Mouse (Mus musculus) heart, embryonic 15.5 days (tissue): ENCODE results near the gene Sv2b. TPM values are rescaled to one million over a fixed set of nuclear protein-coding genes. Genes with fewer than 3 reads are reported as not detected.

Experiments
- ATAC-seq: fragments of 200-750 bp; cut with Nextera tagmentation; replicated peaks from 2 replicates; pipeline ENCODE4 v1.8.0; 2017; ENCODE audit warnings: low read depth, moderate TSS enrichment; ENCODE audit not compliant: insufficient number of reproducible peaks, insufficient read depth, low FRiP score
- H3K27ac ChIP-seq: fragments of 300-500 bp; sonication (generic); 2 replicates; pipeline ENCODE4 v1.5.1; 2015; ENCODE audit warnings: mild to moderate bottlenecking, inconsistent platforms
- H3K27me3 ChIP-seq: fragments of 300-500 bp; sonication (generic); 2 replicates; pipeline ENCODE4 v1.6.1; 2015; ENCODE audit warnings: inconsistent platforms
- H3K36me3 ChIP-seq: fragments of 300-500 bp; sonication (generic); 2 replicates; pipeline ENCODE4 v1.6.1; 2015; ENCODE audit warnings: mild to moderate bottlenecking, inconsistent platforms
- H3K4me1 ChIP-seq: fragments of 300-500 bp; sonication (generic); replicated peaks from 2 replicates; pipeline ENCODE4 v1.6.1; 2015; ENCODE audit warnings: inconsistent platforms
- H3K4me2 ChIP-seq: fragments of 300-500 bp; sonication (generic); 2 replicates; pipeline ENCODE4 v1.6.1; 2015; ENCODE audit warnings: inconsistent platforms, mild to moderate bottlenecking, moderate library complexity
- H3K4me3 ChIP-seq: fragments of 300-500 bp; sonication (generic); 2 replicates; pipeline ENCODE4 v1.5.1; 2015; ENCODE audit warnings: mild to moderate bottlenecking, inconsistent platforms
- H3K9ac ChIP-seq: fragments of 300-500 bp; sonication (generic); 2 replicates; pipeline ENCODE4 v1.6.1; 2015; ENCODE audit warnings: mild to moderate bottlenecking, inconsistent platforms
- H3K9me3 ChIP-seq: fragments of 300-500 bp; sonication (generic); replicated peaks from 2 replicates; pipeline ENCODE4 v1.6.1; 2016; ENCODE audit warnings: inconsistent platforms
- WGBS: fragments of 180-500 bp; shearing (Covaris S2); methylation state at CpG from one replicate; pipeline ENCODE4 v1.1.7; 2015; ENCODE audit warnings: mixed read lengths; 5-methylcytosine and 5-hydroxymethylcytosine counted together
- polyA plus RNA-seq: library from polyadenylated mRNA; unstranded; fragments of >200 nt; fragmentation: Nextera tagmentation; extraction: Ambion mirVana; gene quantifications from 2 replicates; pipeline ENCODE4 v1.2.1, GENCODE M21; 2015

Gene Sv2b
- polyA plus RNA-seq, 1 experiment from 2014 or later, result 0.49 TPM

GRCm38 (mm10) chr7:75290554-75290953 is 18.5 kb downstream of the Sv2b start:
- no peak overlapping the region for H3K4me3 ChIP-seq
- 24% methylated on average over 2 of the region's 2 CpGs for WGBS
- no peaks in the 10 kb centered on the region for H3K4me1 ChIP-seq
- H3K27ac ChIP-seq, result no peak overlapping the region
- H3K9me3 ChIP-seq, result no peaks in the 10 kb centered on the region
- no peak overlapping the region for H3K4me2 ChIP-seq
- H3K36me3 ChIP-seq, result no peaks in the 10 kb centered on the region
- no peak overlapping the region for H3K9ac ChIP-seq
- ATAC-seq, result no peak
- H3K27me3 ChIP-seq, result 0 out of 2 replicates have a peak, but pooled peaks cover 3% of the 10 kb centered on the region

- Histone ChIP-seq H3K9ac (no peak overlapping the region), H3K9me3 (no peaks in the 10 kb centered on the region), H3K4me3 (no peak overlapping the region), H3K27me3 (no peaks in the 10 kb centered on the region), H3K4me1 (no peaks in the 10 kb centered on the region), H3K36me3 (no peaks in the 10 kb centered on the region), H3K4me2 (no peak overlapping the region), H3K27ac (no peak overlapping the region)
- ATAC-seq, result no peak
- WGBS, result 84% methylated on average over 6 of the region's 6 CpGs
Measured at GRCm38 (mm10) chr7:75287237-75287636, 21.8 kb downstream of the Sv2b start.

- no peaks in the 10 kb centered on the region for H3K36me3 ChIP-seq
- no peak overlapping the region for H3K27ac ChIP-seq
- 52% methylated on average over 3 of the region's 3 CpGs for WGBS
- no peak overlapping the region for H3K9ac ChIP-seq
- ATAC-seq, result no peak
- H3K4me3 ChIP-seq, result no peak overlapping the region
- no peaks in the 10 kb centered on the region for H3K9me3 ChIP-seq
- no peaks in the 10 kb centered on the region for H3K4me1 ChIP-seq
- no peak overlapping the region for H3K4me2 ChIP-seq
- no peaks in the 10 kb centered on the region for H3K27me3 ChIP-seq
Measured at GRCm38 (mm10) chr7:75282951-75283350, 26.1 kb downstream of the Sv2b start.

- ATAC-seq, result no peak
- Histone ChIP-seq H3K27me3 (no peaks in the 10 kb centered on the region), H3K4me3 (no peak overlapping the region), H3K9ac (no peak overlapping the region), H3K36me3 (no peaks in the 10 kb centered on the region), H3K4me1 (no peaks in the 10 kb centered on the region), H3K9me3 (no peaks in the 10 kb centered on the region), H3K27ac (no peak overlapping the region), H3K4me2 (no peak overlapping the region)
- 74% methylated on average over 3 of the region's 3 CpGs for WGBS
Measured at GRCm38 (mm10) chr7:75282080-75282650, 26.9 kb downstream of the Sv2b start.

GRCm38 (mm10) chr7:75281106-75281505 is 28.0 kb downstream of the Sv2b start:
- no peaks in the 10 kb centered on the region for H3K9me3 ChIP-seq
- no peaks in the 10 kb centered on the region for H3K4me1 ChIP-seq
- no peaks in the 10 kb centered on the region for H3K36me3 ChIP-seq
- no peak overlapping the region for H3K9ac ChIP-seq
- 72% methylated on average over 4 of the region's 4 CpGs for WGBS
- H3K27ac ChIP-seq, result no peak overlapping the region
- no peak overlapping the region for H3K4me2 ChIP-seq
- H3K4me3 ChIP-seq, result no peak overlapping the region
- H3K27me3 ChIP-seq, result no peaks in the 10 kb centered on the region
- no peak for ATAC-seq

- H3K27me3 ChIP-seq, result no peaks in the 10 kb centered on the region
- no peak overlapping the region for H3K4me3 ChIP-seq
- H3K4me2 ChIP-seq, result no peak overlapping the region
- H3K27ac ChIP-seq, result no peak overlapping the region
- no peak overlapping the region for H3K9ac ChIP-seq
- no peaks in the 10 kb centered on the region for H3K36me3 ChIP-seq
- no peak for ATAC-seq
- 29% methylated on average over 3 of the region's 3 CpGs for WGBS
- H3K9me3 ChIP-seq, result no peaks in the 10 kb centered on the region
- no peaks in the 10 kb centered on the region for H3K4me1 ChIP-seq
Measured at GRCm38 (mm10) chr7:75277847-75278246, 31.2 kb downstream of the Sv2b start.

GRCm38 (mm10) chr7:75276739-75277138 is 32.3 kb downstream of the Sv2b start:
- Histone ChIP-seq H3K36me3 (no peaks in the 10 kb centered on the region), H3K4me3 (no peak overlapping the region), H3K4me1 (no peaks in the 10 kb centered on the region), H3K9me3 (no peaks in the 10 kb centered on the region), H3K9ac (no peak overlapping the region), H3K27me3 (no peaks in the 10 kb centered on the region), H3K4me2 (no peak overlapping the region), H3K27ac (no peak overlapping the region)
- no peak for ATAC-seq

GRCm38 (mm10) chr7:75274518-75274917 is 34.5 kb downstream of the Sv2b start:
- H3K4me3 ChIP-seq, result no peak overlapping the region
- H3K36me3 ChIP-seq, result no peaks in the 10 kb centered on the region
- 33% methylated on average over 3 of the region's 3 CpGs for WGBS
- H3K9me3 ChIP-seq, result no peaks in the 10 kb centered on the region
- H3K27ac ChIP-seq, result no peak overlapping the region
- H3K9ac ChIP-seq, result no peak overlapping the region
- no peak for ATAC-seq
- H3K4me2 ChIP-seq, result no peak overlapping the region
- no peaks in the 10 kb centered on the region for H3K27me3 ChIP-seq
- no peaks in the 10 kb centered on the region for H3K4me1 ChIP-seq

GRCm38 (mm10) chr7:75273633-75274032 is 35.4 kb downstream of the Sv2b start:
- Histone ChIP-seq H3K4me3 (no peak overlapping the region), H3K4me2 (no peak overlapping the region), H3K27me3 (no peaks in the 10 kb centered on the region), H3K36me3 (no peaks in the 10 kb centered on the region), H3K27ac (no peak overlapping the region), H3K9ac (no peak overlapping the region), H3K4me1 (no peaks in the 10 kb centered on the region), H3K9me3 (no peaks in the 10 kb centered on the region)
- ATAC-seq, result no peak
- WGBS, result 67% methylated on average over 2 of the region's 2 CpGs

GRCm38 (mm10) chr7:75271921-75272381 is 37.1 kb downstream of the Sv2b start:
- 54% methylated on average over 3 of the region's 3 CpGs for WGBS
- H3K27me3 ChIP-seq, result no peaks in the 10 kb centered on the region
- no peak overlapping the region for H3K9ac ChIP-seq
- no peaks in the 10 kb centered on the region for H3K36me3 ChIP-seq
- ATAC-seq, result no peak
- no peak overlapping the region for H3K27ac ChIP-seq
- H3K9me3 ChIP-seq, result no peaks in the 10 kb centered on the region
- no peak overlapping the region for H3K4me2 ChIP-seq
- H3K4me3 ChIP-seq, result no peak overlapping the region
- no peaks in the 10 kb centered on the region for H3K4me1 ChIP-seq

GRCm38 (mm10) chr7:75271306-75271705 is 37.8 kb downstream of the Sv2b start:
- Histone ChIP-seq H3K27me3 (no peaks in the 10 kb centered on the region), H3K27ac (no peak overlapping the region), H3K9ac (no peak overlapping the region), H3K9me3 (no peaks in the 10 kb centered on the region), H3K4me2 (no peak overlapping the region), H3K4me1 (no peaks in the 10 kb centered on the region), H3K4me3 (no peak overlapping the region), H3K36me3 (no peaks in the 10 kb centered on the region)
- 61% methylated on average over 3 of the region's 3 CpGs for WGBS
- ATAC-seq, result no peak

- no peak overlapping the region for H3K4me2 ChIP-seq
- no peak for ATAC-seq
- no peaks in the 10 kb centered on the region for H3K27me3 ChIP-seq
- H3K27ac ChIP-seq, result no peak overlapping the region
- WGBS, result 64% methylated on average over 4 of the region's 4 CpGs
- H3K4me1 ChIP-seq, result no peaks in the 10 kb centered on the region
- no peak overlapping the region for H3K4me3 ChIP-seq
- no peaks in the 10 kb centered on the region for H3K36me3 ChIP-seq
- H3K9me3 ChIP-seq, result no peaks in the 10 kb centered on the region
- no peak overlapping the region for H3K9ac ChIP-seq
Measured at GRCm38 (mm10) chr7:75267236-75267635, 41.8 kb downstream of the Sv2b start.
